Mouse (Mus musculus) thymus, postnatal 4 days (tissue): ENCODE results near the gene Sun5.

Source experiments
- DNase-seq: peaks from one replicate; pipeline ENCODE4 v3.0.0; 2021

The Sun5 gene

DNA sequence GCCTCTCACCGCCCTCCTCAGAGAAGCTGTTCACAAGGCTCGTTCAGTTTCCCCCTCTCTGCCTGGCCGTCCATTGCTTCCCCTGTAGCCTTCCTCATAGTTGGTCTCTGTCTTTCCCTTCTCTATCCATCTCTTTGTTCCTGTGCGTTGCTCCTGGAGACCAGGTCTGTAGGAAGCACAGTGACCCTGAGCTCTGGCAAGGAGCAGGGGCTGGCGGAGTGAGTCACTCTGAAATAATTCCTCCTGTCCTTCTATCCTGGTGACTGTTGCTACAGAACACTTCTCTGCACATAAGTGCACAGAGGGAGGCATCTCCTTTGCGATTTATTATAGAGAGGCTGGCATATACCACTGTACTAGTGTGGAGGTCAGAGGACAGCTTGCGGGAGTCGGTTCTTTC is 62.7 kb downstream of the Sun5 start:
- no peak for DNase-seq

- DNase-seq, result peak; percentile 75
These were observed 63.4 kb downstream of the Sun5 start for GRCm38 (mm10) chr2:153807464-153807863.
